Mouse (Mus musculus): ENCODE data around the gene Sidt1.

Gene Sidt1

DNA sequence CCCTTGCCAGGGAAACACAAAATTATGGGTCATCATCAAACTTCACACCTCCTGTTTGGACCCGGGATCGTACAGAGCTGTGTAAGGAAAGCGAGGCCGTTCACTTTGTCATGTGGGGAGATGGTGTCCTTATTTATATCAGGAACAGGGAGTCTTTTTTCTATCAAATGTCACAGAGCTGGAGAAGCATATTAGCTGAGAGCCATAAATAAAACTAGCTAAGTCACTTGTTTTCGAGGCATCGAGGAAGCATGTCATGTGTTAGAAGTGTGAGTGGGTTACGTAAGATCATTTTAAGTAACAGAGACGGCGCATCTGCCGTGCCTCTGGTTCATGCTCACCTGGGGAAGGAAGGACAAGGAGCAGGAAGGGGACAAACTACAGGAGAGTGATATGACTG lies 83.0 kb downstream of the Sidt1 start:
- DNase-seq (ENCODE audit: low read depth, low spot score), result peak; percentile 33

DNA sequence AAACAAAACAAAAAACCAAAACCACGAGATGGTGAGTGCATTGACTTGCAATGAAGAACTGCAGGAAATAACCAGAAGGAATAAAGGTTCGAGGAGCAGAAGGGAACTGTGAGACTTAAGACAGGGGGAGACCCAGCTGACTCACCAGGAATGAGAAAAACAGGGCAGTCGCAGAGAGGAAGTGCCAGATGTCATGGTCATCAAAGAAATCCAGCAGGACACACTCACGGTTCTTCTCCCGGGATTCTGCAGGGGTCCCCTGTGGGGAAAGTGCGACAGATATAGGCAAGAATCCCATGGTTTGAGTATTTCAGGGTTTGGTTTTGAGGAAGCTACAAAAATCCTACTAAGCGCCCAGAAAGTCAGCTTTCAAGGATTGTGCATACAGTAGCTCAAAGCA lies 89.7 kb downstream of the Sidt1 start:
- DNase-seq (ENCODE audit: low read depth, low spot score), result no peak

DNA sequence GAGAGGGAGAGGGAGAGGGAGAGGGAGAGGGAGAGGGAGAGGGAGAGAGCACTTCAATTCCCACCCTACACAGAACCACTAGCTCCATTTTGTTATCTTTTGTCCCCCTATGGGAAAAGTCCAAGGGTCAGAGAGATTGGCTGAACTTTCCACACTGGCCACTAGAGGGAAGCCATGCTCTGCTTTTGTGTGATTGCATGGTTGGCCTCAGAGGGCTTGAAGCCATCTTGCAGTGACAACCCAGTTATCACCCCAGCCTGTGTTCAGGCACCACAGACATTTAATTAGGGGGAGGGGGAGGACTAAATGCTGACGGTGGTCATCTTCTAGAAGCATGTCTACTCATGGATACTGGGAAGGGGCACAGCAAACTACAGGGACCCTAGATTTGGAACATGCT lies 90.4 kb downstream of the Sidt1 start:
- peak; percentile 86 for DNase-seq (ENCODE audit: low read depth, low spot score)

DNA sequence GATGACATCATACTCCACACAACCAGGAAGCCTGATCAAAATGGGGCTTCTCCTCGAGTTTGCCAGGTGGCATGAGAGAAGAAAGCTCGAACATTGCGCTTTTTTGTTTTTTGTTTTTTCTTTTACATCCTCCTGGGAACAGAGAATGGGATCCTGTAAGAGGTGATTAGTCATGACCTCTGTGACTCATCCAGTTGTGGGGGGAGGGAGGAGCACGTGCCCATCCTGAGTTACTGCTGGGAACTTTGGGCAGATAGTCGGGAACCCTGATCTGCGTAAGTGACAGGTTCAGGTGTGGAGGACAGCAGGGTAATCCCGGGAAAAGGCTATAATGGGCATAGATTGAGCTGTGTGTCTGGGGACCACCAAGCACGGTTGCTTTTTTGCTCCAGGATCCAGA lies 92.6 kb downstream of the Sidt1 start:
- no peak for DNase-seq (ENCODE audit: low read depth, low spot score)

DNA sequence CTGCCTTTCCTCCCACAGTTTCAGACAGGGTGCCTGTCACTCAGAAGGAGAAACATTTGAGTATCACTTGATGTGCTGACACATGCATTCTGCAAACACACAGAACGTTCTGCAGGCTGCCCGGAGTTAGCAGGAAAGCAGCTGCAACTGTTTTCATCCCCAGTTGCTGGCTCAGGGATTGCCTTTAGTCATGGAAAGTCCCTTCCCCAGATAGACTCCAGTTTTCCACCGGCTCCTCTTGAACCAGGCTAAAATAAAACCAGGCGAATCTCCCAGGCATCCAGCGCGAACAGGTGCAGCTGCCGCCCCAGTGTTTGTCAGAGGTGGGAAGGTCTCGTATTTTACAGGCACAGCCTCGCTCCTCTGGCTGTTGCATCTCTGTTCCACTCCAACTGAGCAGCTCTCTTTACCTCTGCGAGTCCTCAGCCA lies 94.1 kb downstream of the Sidt1 start:
- peak; percentile 80 for DNase-seq (ENCODE audit: low read depth, low spot score)

DNA sequence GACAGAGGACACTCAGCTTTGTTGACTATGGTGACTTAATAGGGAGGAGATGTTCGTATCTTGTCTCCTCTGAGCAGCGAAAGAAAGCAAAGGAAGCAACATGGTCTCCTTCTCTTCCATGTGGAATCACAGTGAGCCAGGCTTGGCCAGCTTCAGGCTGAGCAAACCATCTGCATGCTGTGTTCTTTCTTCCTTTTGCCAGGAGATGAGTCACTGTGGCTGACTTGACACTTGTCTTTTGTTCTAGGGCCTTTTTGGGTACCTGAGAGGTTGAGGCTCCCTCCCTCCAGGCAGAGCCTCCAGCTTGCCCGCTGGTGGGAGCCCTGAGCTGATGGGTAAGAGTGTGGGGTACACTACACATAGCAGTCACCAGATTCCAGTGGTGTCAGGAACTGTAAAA lies 95.2 kb downstream of the Sidt1 start:
- peak; percentile 96 for DNase-seq (ENCODE audit: low read depth, low spot score)

DNA sequence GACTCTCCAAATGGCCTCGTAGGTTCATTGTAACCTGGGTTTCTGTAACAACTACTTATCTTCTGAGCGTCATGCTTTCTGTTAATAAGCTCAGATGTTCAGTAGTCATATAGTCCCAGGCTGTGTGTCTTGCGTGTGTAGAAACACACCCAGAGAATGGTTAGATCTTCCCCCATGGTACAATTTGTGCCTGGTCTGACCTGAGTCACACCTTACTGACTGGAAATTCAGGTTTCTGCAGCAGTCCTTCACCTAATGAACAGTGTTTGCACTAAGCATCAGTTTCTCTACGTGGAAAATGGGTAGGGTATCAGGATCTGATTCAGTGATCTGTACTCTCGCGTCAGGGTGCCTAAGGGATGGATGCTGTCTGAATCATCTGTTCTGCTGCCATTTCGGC lies 100.0 kb downstream of the Sidt1 start:
- no peak for DNase-seq (ENCODE audit: low read depth, low spot score)

DNA sequence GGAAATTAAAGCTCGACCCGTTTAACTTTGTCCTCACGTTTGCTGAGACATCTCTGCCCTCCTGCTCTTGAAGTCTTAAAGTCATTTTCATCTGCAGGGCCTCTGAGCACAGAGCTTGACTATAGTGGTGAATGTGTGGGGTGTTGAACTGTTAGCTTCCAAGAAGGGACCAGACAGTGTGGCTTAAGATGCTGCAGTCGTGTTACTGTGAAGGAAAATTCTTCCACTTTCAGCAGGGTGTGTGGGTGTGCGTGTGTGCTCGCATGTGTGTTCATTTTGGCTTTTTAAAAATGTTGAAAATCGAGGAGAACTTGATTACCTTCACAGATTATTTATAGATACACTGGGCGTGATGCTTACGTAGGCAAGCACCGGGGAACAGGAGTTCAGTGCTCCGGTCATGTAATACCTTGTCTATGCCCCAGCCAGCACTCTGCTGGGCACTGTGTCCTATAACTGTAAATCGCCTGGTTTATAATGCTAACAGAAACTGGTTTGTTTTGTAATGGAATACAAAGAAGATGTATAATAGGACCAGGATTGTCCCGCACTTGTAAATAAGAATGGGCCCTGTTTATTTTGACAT lies 106.2 kb downstream of the Sidt1 start:
- peak; percentile 70 for DNase-seq (ENCODE audit: low read depth, low spot score)

DNA sequence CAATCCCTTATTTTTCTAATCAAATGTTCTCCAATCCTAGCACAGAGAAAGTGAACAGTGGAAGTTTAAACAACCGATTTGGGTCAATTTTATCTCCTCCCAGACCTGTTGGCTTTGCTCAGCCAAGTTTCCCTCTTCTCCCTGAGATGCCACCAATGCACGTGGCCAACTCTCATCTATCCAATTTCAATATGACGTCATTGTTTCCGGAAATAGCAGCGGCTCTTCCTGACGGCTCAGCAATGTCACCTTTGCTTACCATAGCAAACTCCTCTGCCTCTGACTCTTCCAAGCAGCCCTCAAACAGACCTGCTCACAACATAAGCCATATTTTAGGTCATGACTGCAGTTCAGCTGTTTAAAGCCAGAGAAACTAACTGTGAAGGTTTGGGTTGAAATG lies 111.5 kb downstream of the Sidt1 start:
- peak; percentile 65 for DNase-seq (ENCODE audit: low read depth, low spot score)

DNA sequence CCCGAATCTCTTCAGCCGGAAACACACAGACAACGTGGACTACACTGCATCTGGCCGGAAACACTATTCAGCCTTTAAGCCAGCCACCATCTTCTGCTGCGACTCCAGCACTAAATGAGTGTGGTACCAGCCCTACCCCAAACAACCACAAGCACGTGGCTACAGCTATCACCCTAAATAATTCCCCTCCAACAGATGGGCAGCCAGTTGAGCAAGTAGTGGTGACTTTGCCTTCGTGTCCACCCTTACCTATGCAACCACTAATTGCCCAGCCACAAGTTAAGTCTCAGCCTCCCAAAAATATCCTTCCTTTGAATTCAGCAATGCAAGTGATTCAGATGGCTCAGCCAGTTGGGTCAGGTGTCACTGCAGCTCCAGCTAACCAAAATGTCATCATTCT lies 116.6 kb downstream of the Sidt1 start:
- DNase-seq (ENCODE audit: low read depth, low spot score), result no peak

DNA sequence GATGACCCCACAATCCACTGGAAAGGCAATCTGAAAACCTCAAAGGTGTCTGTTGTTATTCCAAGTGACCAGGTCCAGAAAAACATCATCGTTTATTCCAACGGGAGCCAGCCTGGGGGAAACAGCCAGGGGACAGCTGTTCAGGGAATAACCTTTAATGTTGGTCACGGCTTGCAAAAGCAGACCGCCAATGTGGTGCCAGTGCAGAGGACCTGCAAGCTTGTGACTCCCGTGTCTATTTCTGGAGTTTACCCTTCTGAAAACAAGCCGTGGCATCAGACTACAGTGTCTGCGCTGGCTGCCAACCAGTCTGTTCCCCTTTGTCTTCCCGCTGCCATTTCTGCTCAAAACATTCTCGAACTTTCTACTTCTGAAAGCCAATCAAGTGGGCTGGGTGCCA lies 117.5 kb downstream of the Sidt1 start:
- no peak for DNase-seq (ENCODE audit: low read depth, low spot score)

DNA sequence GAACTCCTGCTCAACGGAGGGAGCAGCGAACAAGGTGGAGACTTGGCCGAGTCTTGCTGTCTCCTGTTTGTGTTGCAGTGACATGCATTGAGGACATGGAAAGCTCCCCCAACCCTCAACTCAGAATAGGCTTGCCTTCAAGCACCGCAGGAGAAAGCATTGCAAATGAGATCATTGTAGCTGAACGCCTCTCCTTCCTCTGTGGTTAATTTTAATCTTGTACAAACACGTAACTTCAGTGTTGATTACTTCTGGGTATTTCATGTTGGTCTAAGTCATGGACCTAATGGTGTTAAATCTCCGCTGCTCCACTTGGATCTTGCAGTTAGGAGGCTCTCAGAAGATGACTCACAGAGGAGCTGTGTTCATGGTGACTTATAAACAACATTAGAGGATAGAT lies 120.3 kb downstream of the Sidt1 start:
- DNase-seq (ENCODE audit: low read depth, low spot score), result no peak

DNA sequence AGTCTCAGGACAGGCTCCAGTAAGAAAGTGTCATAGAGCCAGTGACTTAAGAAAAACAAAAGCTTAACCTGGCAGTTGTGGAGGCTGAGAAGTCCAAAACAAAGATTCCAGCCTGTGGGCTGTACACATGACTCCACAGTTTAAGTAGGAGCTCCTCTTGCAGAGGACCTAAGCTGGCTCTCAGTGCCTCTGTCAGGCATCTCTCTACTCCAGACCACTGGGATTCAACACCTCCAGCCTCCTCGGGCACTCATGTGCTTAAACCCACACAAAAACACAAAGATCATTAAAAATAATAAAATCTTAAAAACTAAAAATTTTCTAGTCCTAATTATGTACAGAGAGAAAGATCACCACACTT lies 122.0 kb downstream of the Sidt1 start:
- no peak for DNase-seq (ENCODE audit: low read depth, low spot score)

DNA sequence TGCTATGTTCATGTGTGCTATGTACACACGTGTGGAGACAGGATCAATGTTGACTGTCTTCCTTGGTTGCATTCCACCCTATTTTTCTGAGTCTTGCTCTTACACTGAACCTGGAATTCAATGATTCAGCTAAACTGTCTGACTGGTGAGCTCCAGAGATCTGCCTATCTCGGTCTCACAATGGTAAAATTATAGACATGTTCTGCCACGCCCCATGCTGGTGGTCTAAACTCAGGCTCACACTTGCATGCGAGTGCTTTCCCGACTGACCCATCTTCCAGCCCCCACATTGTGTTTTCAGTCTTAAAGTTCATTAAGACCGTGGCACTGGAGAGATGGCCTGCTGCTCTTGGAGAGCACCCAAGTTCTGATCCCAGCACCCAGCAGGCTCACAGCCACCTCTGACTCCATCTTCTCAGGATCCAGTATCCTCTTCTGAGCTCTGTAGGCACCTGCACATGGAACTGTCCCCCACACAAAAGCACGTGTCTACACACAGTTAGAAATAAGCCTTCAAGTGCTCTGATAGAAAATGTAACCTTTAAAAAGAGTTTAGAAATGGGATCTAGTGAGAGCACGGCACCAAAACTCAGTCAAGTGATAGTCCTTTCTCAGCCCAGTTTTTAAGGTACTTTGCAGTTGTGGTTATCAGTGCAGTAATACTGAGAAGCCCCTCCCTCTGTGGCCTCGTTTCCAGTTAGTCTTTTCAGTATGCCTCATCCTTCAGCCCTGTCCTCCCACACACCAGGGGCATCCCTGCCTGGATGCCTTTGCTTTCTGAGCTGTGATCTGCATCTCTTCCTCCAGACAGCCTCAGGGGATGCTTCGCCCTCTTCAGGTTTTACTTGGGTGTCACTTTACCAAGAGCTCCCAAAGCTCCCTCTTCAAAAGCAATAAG lies 122.6 kb downstream of the Sidt1 start:
- DNase-seq (ENCODE audit: low read depth, low spot score), result peak; percentile 69

DNA sequence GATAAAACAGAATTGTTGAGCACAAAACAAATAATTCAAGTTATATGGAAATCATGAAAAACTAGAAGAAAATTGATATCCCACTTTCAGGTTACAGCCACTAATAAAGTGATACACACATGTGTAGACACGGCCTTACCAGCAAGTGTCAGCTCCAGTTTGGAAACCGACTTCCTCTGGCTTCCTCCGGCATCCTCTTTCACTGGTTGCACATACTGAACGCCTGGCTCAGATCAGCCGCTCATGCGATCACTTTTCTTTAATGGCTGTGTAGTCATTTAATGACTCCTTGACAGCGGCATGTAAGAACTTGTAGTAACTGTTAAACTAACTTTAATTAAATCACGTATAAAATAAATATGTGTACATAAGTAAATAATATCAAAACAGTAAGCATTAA lies 127.0 kb downstream of the Sidt1 start:
- no peak for DNase-seq (ENCODE audit: low read depth, low spot score)

DNA sequence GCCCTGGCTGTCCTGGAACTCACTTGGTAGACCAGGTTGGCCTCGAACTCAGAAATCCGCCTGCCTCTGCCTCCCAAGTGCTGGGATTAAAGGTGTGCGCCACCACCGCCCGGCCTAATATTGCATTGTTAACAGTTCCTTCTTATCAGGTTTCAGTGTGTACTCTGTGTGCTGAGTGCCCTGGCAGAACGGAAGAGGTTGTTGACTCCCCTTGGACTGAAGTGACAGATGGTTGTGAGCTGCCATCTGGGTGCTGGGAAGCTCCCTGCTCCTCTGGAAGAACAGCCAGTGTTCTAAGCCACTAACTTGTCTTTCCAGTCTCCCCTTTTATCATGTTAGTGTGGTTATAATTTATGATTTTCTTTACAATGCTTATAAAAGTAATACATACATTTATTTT lies 128.7 kb downstream of the Sidt1 start:
- DNase-seq (ENCODE audit: low read depth, low spot score), result peak; percentile 95

DNA sequence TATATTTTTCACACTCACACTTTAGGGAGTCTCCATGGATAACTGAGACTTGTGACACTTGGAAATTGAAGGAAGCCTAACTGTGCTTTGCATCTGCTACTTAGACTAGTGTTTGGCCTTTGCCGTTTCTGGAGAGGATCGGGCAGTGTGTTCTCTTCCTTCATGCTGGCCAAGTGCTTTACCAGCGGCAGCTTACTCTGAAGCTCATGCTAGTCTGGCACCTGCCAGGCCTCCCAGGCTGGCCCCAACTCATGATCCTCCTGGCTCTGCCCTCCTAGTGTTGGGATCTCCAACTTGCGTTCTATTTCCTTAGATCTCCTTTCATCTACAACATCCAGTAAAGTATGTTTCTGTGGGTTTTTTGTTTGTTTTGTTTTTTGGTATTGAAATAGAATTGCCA lies 132.8 kb downstream of the Sidt1 start:
- DNase-seq (ENCODE audit: low read depth, low spot score), result peak; percentile 57

DNA sequence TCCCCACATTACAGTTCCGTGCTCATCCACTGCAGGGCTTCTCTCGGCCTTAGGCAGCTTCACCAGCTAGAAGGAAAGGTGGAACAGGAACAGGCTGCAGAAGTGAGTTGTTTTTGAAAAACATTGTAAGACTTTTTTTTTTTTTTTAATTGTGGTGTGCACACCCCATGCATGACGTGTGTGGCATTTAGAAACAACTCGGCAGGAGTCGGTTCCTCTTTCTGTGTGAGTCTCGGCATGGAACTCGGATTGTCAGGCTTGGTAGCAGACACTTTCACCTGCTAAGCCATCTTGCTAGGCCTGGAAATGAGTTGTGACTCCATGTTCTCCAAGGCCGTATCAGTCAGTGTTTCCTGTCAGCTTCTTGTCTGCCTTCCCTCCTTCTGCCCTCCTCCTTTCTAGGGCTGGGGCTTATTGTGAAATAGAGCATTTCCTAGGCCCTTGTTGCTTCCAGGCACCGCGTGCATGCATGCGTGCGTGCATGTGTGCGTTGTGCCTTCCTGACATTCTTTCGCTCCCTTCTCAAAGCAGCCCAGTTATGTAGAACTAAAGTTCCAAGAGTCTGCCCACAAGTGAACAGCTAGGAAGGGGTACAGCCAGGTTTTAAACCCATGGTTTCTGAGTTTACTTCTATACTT lies 133.8 kb downstream of the Sidt1 start:
- DNase-seq (ENCODE audit: low read depth, low spot score), result no peak

DNA sequence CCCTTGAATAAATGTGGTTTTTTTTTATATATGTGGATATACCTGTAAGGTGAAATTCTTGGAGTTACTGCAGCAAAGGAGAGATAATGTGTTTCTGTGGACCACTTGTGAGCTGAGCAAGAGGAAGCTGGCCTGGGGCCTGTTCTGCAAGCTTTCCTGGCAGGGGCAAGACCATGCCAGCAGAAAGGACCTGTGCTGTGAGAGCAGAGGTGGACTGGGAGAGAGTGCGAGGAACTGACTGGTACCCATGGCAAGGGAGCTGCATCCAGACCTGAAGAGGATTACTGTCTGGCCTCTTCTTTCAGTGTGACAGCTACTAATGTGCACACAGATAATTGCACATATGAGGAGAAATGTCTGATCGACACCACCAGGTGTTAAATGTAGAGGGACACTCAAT lies 142.0 kb downstream of the Sidt1 start:
- DNase-seq (ENCODE audit: low read depth, low spot score), result peak; percentile 38

All from brain, adult 2 months (tissue).